Mouse (Mus musculus) kidney, postnatal 36 days (tissue): ENCODE results near the gene Eif2b2.
A peak's percentile ranks its signal among the peaks of the same experiment; 100 is the strongest.

ENCODE experiments used
- DNase-seq, 2 experiments: peaks; one replicate each; pipeline ENCODE4 v3.0.0; 2021 to 2022; ENCODE audit warnings: mixed read lengths in 2 of 2

The Eif2b2 gene

DNA sequence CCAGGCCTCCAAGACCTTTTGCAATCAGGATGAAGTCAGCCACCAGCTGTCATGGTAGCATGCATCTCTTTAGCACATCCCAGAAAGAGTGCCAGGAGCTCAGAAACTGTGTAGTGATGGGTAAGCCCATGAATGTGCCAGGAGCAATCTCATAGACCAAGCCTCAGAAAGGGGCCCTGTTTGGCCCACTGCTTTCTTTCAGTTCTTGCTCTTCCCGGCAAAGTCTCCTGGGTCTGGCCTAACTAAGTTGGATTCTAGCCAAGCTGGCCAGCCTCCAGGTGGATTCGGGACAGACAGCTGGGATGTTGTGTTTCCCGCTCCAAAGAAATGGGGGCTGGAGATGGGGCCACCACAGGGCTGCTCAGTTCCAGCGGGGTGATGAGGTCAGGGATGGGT is 24.7 kb upstream of the Eif2b2 start:
- DNase-seq = peak; percentile 75 to 90

GRCm38 (mm10) chr12:85195086-85195485 is 24.2 kb upstream of the Eif2b2 start:
- no peak for DNase-seq

- DNase-seq = no peak
Observed at GRCm38 (mm10) chr12:85196191-85196590, 23.1 kb upstream of the Eif2b2 start.

GRCm38 (mm10) chr12:85197371-85197770 is 21.9 kb upstream of the Eif2b2 start:
- no peak for DNase-seq

- DNase-seq = no peak
Observed at GRCm38 (mm10) chr12:85197936-85198335, 21.3 kb upstream of the Eif2b2 start.

- DNase-seq = no peak
Observed at GRCm38 (mm10) chr12:85199954-85200353, 19.3 kb upstream of the Eif2b2 start.

DNA sequence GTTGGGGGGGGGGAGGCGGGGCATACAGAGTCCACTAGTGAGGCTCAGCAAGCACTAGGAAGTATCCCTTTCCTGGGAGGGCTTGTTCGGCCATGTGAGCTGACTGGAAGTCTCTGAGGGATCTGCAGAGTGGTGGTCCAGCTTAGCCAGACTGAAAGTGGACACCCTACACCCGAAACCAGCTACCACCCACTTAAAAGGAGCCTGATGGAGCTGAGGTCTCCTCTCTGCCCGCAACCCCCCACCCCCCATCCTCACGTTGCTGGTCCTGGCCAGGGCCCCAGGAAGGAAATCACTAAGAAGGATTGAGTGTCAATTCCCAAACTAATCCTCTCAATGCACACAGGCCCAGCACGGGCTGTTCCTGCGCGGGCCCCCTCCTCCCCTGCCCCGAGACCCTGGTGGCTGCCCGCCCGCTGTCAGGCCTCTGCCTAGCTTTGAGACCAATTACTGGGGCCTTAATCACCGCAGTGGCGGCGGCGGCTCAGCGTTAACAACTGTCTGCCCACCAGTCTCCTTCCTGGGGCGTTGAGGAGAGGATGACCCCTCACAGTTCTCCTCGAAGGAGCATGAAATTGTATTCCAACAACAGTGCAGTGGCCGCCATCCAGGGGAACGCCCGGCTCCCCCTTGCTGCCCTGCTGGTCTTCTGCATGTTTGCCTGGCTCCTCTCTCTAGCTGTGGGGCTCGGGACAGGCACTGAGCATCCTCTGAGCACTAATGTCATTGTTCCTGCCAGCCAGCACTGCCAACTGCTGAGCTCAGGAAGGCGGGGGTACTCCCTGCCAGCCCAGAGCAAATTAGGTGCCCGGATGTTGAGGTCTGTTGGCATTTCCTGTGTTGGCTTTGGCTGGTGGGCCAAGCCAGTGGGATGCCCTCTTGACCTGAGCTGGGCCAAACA is 18.1 kb upstream of the Eif2b2 start:
- peak in 1 of 2 experiments; percentile 2 for DNase-seq

- no peak for DNase-seq
Observed at GRCm38 (mm10) chr12:85201830-85202147, 17.5 kb upstream of the Eif2b2 start.

- DNase-seq = no peak
Observed at GRCm38 (mm10) chr12:85202191-85202590, 17.1 kb upstream of the Eif2b2 start.

DNA sequence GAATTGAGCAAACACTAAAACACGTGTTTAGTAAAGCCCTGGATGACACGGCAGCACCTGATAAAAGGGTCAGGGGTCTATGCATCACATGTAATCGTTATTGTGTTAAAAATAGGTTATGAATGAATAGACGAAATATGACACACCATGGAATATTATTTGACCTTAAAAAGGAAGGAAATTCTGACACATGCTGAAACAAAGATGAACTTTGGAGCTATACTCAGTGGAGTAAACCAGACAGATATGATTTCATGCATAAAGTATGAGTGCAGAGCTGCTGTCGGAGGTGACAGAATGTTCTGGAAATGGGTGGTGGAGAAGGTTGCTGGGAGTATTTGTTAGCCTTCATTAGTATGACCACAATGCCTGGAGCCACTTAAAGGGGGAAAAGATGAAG is 15.6 kb upstream of the Eif2b2 start:
- DNase-seq = no peak

DNA sequence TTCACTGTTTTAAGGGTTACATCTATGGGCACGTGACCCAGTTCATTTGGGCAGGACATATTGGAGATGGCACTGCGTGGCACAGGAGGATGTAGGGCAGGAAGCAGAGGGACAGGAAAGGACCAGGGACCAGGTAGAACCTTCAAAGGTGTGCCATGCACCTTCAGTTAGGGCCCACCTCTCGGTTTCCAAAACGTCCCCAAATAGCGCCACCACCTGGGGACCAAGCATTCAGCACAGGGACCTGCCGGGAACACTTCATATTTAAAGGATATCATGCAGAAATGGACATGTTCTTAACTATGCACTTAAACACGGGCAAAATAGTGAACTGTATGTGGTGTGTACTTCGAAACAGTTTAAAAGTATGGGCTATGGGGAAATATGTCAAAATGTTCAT is 15.2 kb upstream of the Eif2b2 start:
- DNase-seq = peak in 1 of 2 experiments; percentile 17

GRCm38 (mm10) chr12:85205425-85205824 is 13.9 kb upstream of the Eif2b2 start:
- no peak for DNase-seq

DNA sequence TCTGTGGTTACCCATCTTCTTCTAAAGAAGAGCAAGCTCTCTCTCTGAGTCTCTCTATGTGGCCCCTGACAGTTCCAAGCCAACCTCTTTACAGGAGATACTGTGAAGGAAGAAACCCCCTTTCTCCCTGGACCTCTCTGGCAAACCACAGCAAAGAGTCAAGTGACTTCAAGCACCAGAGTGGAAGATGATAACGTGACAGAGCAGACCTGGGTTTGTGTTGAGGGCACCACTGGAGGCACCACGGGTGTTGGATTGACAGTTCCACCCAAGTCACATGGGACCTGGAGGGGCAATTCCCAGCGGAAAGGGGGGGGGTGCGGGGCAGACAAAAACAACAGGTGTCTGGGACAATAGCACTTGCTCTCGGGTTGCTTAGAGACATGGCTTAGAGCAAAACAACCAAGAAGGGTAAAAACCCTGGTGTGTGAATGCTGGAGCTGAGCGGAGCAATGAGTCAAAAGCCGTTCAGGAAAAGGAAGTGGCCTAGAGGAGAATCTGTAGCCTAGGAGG is 10.5 kb upstream of the Eif2b2 start:
- DNase-seq = no peak

GRCm38 (mm10) chr12:85215031-85215430 is 4.2 kb upstream of the Eif2b2 start:
- DNase-seq = no peak

- no peak for DNase-seq
Observed at GRCm38 (mm10) chr12:85217733-85218310, 1.5 kb upstream of the Eif2b2 start.

- DNase-seq = peak in 1 of 2 experiments; percentile 25
Observed at GRCm38 (mm10) chr12:85219905-85220290, 617 bp downstream of the Eif2b2 start.

GRCm38 (mm10) chr12:85227227-85227626 is 7.9 kb downstream of the Eif2b2 start:
- no peak for DNase-seq

GRCm38 (mm10) chr12:85227876-85228599 is 8.8 kb downstream of the Eif2b2 start:
- peak in 1 of 2 experiments; percentile 18 for DNase-seq

GRCm38 (mm10) chr12:85233376-85234358 is 14.4 kb downstream of the Eif2b2 start:
- DNase-seq = no peak

DNA sequence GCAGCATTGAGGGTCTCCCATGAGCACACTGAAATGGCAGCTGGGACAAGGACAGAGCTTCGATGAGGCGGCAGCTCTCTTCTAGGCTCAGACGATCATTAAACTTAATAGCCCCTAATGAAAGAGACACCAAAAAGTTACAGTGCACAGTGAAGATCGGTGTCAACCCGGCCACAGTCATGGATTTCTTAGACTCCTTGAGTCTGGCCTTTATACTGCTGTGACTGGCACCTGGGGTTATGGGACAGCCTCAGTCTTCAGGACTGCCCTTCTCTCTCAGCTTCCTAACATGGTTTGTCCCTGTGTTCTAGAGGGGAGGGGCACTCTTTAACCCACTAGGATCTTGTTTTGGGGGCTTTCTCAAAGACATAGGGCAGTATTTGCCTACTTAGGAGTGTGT is 18.3 kb downstream of the Eif2b2 start:
- no peak for DNase-seq

DNA sequence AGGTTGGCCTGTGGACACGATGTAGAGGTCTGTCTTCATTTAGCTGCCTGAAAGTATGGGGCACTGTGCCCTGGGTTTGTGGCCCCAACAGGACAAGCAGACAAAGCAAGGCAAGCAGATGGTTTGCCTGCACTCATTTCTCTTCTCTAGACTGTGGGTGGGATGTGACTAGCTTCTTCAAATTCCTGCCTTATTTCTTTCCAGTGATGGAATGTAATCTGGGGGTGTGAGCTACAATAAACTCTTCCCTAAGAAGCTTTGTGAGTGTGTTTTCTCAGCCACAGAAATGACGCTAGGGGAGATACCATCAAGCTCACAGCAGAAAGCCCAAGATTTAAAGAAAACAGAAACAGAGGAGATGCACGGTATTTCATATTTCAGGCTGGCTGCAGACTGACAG is 32.8 kb downstream of the Eif2b2 start:
- DNase-seq = no peak

GRCm38 (mm10) chr12:85256074-85256751 is 36.9 kb downstream of the Eif2b2 start:
- no peak for DNase-seq
